Mouse (Mus musculus) midbrain, embryonic 13.5 days (tissue): Measurements from ENCODE around the gene Lrrc8d. TPM values are rescaled to one million over a fixed set of nuclear protein-coding genes. Genes with fewer than 3 reads are reported as not detected.
"Not testable (repeated sequence)": the region's sequence is repeated elsewhere in the genome, so short reads cannot be mapped to it uniquely, and the experiment has no call there.

Experiments used
- ATAC-seq: fragments of 200-750 bp; cut with Nextera tagmentation; 2 replicates; pipeline ENCODE4 v1.8.0; 2017; ENCODE audit warnings: mild to moderate bottlenecking, moderate TSS enrichment, moderate library complexity
- H3K27ac ChIP-seq: fragments of 300-500 bp; sonication (generic); 2 replicates; pipeline ENCODE4 v1.5.1; 2015; ENCODE audit warnings: inconsistent platforms, mild to moderate bottlenecking, moderate library complexity
- H3K27me3 ChIP-seq: fragments of 300-500 bp; sonication (generic); 2 replicates; pipeline ENCODE4 v1.6.1; 2015; ENCODE audit warnings: mild to moderate bottlenecking, inconsistent platforms
- H3K36me3 ChIP-seq: fragments of 300-500 bp; sonication (generic); 2 replicates; pipeline ENCODE4 v1.6.1; 2015; ENCODE audit warnings: mild to moderate bottlenecking, inconsistent platforms
- H3K4me1 ChIP-seq: fragments of 300-500 bp; sonication (generic); replicated peaks from 2 replicates; pipeline ENCODE4 v1.6.1; 2015; ENCODE audit warnings: inconsistent platforms
- H3K4me2 ChIP-seq: fragments of 300-500 bp; sonication (generic); replicated peaks from 2 replicates; pipeline ENCODE4 v1.6.1; 2015; ENCODE audit warnings: moderate library complexity, mild to moderate bottlenecking, inconsistent platforms
- H3K4me3 ChIP-seq: fragments of 300-500 bp; sonication (generic); replicated peaks from 2 replicates; pipeline ENCODE4 v1.5.1; 2015; ENCODE audit warnings: mild to moderate bottlenecking, inconsistent platforms
- H3K9ac ChIP-seq: fragments of 300-500 bp; sonication (generic); replicated peaks from 2 replicates; pipeline ENCODE4 v1.6.1; 2015; ENCODE audit warnings: mild to moderate bottlenecking, inconsistent platforms
- H3K9me3 ChIP-seq: fragments of 300-500 bp; sonication (generic); 2 replicates; pipeline ENCODE4 v1.6.1; 2016; ENCODE audit warnings: mild to moderate bottlenecking, inconsistent platforms
- WGBS: fragments of 180-500 bp; shearing (Covaris S2); methylation state at CpG from one replicate; pipeline ENCODE4 v1.1.7; 2015; 5-methylcytosine and 5-hydroxymethylcytosine counted together
- polyA plus RNA-seq: library from polyadenylated mRNA; unstranded; fragments of >200 nt; fragmentation: Nextera tagmentation; extraction: Ambion mirVana; gene quantifications from 2 replicates; pipeline ENCODE4 v1.2.1, GENCODE M21; 2015

Gene Lrrc8d
- polyA plus RNA-seq, 1 experiment from 2014 or later = 32.3 TPM

DNA sequence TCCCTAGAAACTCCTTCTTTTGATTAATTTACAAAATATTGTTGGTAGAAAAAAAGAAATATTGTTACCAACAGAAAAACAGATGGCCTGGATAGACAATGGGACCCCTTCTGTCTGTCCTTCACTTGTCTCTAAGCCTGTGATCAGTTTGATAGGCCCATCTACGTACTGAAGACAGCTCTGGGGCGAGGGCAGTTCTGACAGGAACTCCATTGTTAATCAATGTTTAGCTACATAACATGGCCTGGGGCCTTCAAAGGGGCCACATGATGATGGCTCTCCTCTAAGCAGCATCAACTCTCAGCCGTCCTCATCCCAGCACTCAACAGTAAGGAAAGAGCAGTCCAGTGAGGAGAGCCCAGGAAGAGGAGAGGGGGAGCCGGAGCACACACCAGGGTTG, 27.4 kb upstream of the Lrrc8d start:
- Histone ChIP-seq H3K4me1 (no peaks in the 10 kb centered on the region), H3K4me3 (no peak overlapping the region), H3K36me3 (no peaks in the 10 kb centered on the region), H3K27ac (no peak overlapping the region), H3K27me3 (no peaks in the 10 kb centered on the region), H3K4me2 (no peak overlapping the region), H3K9ac (no peak overlapping the region), H3K9me3 (no peaks in the 10 kb centered on the region)
- WGBS = 65% methylated on average over 4 of the region's 4 CpGs
- no peak for ATAC-seq

DNA sequence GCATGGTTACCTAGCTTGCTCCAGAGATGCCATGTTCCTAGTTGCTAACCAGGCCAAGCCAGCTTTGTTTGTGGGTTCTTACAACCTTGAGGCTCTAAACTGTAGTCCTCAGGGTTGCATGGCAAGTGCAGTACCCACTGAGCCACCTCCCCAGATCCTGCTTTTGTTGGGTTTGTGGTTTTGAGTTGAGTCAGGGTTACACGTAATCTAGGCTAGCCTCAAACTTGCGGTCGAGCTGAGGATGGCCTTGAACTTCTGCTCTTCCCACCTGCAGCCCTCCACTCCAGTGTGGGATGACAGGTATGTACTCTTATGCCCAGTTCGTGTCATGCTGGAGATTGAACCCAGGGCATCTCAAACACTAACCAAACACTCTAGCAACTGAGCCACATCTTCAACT, 24.3 kb upstream of the Lrrc8d start:
- H3K36me3 ChIP-seq = no peaks in the 10 kb centered on the region
- no peaks in the 10 kb centered on the region for H3K9me3 ChIP-seq
- 92% methylated on average over 4 of the region's 4 CpGs for WGBS

GRCm38 (mm10) chr5:105677071-105677470, 22.7 kb upstream of the Lrrc8d start:
- Histone ChIP-seq H3K36me3 (no peaks in the 10 kb centered on the region), H3K4me1 (peaks cover 11% of the 10 kb centered on the region), H3K27ac (no peak overlapping the region), H3K9ac (no peak overlapping the region), H3K27me3 (no peaks in the 10 kb centered on the region), H3K9me3 (no peaks in the 10 kb centered on the region), H3K4me3 (no peak overlapping the region), H3K4me2 (no peak overlapping the region)
- ATAC-seq = no peak
- 98% methylated on average over 2 of the region's 2 CpGs for WGBS

More for the DNA sequence above, 24.3 kb upstream of the Lrrc8d start:
- H3K27me3 ChIP-seq = no peaks in the 10 kb centered on the region
- no peak overlapping the region for H3K4me2 ChIP-seq
- ATAC-seq = no peak
- H3K4me3 ChIP-seq = no peak overlapping the region
- H3K9ac ChIP-seq = no peak overlapping the region
- peak overlapping the region; percentile 44; the same call in 1 of the 2 replicates for H3K27ac ChIP-seq
- H3K4me1 ChIP-seq = peaks cover 6% of the 10 kb centered on the region

- Histone ChIP-seq H3K4me1 (peaks cover 13% of the 10 kb centered on the region), H3K27ac (no peak overlapping the region), H3K4me2 (no peak overlapping the region), H3K27me3 (no peaks in the 10 kb centered on the region), H3K9ac (no peak overlapping the region), H3K4me3 (no peak overlapping the region), H3K36me3 (no peaks in the 10 kb centered on the region), H3K9me3 (no peaks in the 10 kb centered on the region)
- 86% methylated on average over 8 of the region's 8 CpGs for WGBS
- no peak for ATAC-seq
Observed at GRCm38 (mm10) chr5:105678243-105678642, 21.5 kb upstream of the Lrrc8d start.

DNA sequence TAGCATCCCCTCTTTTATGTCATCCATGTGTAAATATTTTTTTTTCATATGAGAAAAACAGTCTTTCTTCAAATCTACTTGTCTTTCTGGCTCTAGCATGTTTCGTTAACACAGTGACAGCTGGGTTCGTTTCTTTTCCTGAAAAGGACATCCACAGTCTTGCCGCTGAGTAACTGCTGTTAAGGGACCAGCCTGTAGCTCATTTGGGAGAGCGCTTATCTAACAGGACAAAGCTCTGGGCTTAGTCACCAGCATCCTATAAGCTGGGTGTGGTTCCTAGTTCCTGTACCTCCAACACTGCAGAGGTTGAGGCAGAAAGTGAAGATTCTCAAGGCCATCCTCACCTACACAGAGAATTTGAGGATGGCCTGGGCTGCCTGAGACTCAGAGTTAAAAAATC, 20.5 kb upstream of the Lrrc8d start:
- Histone ChIP-seq H3K9me3 (no peaks in the 10 kb centered on the region), H3K4me3 (no peak overlapping the region), H3K9ac (no peak overlapping the region), H3K4me1 (peaks cover 19% of the 10 kb centered on the region), H3K27me3 (no peaks in the 10 kb centered on the region), H3K4me2 (no peak overlapping the region), H3K36me3 (no peaks in the 10 kb centered on the region), H3K27ac (no peak overlapping the region)
- no peak for ATAC-seq
- 72% methylated on average over 4 of the region's 4 CpGs for WGBS

DNA sequence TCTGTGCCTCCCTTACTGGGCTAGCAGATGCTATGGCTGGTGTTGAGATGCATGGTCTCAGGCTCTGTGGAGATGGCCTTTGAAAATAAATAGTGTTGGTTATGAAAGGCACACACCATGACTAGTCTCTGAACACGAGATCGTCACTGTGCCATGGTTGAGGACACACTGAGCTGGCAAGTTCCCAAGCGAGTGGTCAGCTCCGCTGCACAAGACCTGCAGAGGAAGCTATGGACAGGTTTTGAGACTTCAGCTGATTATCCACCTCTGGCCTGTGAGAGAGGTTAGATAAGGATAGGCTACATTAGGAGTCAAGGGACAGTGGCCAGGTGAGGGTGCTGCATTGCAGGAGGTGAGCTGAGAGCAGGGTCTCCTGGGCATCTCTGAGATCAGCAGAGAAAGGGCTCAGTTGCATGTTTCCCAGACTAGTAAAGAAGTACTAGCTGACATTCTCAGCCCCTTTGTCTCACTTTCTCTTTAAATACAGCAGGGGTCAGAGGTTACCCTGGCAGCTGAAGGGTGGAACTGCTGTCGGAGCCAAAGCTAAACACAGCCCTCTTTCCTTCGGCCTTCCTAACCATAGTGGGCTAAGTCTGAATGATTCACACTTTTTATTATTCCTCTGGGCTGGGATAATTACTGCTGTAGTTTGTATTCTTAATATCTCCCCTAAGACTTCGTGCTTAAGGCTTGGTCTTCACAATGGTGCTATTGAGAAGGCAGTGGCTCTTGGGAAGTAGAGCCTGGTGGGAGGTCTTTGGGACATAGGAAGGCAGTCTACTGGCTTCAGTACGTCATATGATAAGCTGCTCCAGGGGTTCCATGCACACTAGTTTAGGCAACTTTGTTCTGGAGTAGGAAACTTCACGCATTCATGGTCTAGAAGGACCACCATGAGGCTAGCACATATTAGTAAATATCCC, 19.6 kb upstream of the Lrrc8d start:
- Histone ChIP-seq H3K4me3 (no peak overlapping the region), H3K4me2 (no peak overlapping the region), H3K27ac (no peak overlapping the region), H3K36me3 (no peaks in the 10 kb centered on the region), H3K9ac (no peak overlapping the region), H3K9me3 (no peaks in the 10 kb centered on the region), H3K27me3 (no peaks in the 10 kb centered on the region), H3K4me1 (peaks cover 19% of the 10 kb centered on the region)
- ATAC-seq = no peak
- 42% methylated on average over 9 of the region's 9 CpGs for WGBS

GRCm38 (mm10) chr5:105682143-105682611, 17.6 kb upstream of the Lrrc8d start:
- no peak overlapping the region for H3K4me2 ChIP-seq
- H3K27me3 ChIP-seq = no peaks in the 10 kb centered on the region
- H3K9ac ChIP-seq = no peak overlapping the region
- H3K27ac ChIP-seq = no peak overlapping the region
- no peak overlapping the region for H3K4me3 ChIP-seq
- peaks cover 19% of the 10 kb centered on the region for H3K4me1 ChIP-seq
- no peak for ATAC-seq
- no peaks in the 10 kb centered on the region for H3K9me3 ChIP-seq
- WGBS = 59% methylated on average over 9 of the region's 9 CpGs
- no peaks in the 10 kb centered on the region for H3K36me3 ChIP-seq

DNA sequence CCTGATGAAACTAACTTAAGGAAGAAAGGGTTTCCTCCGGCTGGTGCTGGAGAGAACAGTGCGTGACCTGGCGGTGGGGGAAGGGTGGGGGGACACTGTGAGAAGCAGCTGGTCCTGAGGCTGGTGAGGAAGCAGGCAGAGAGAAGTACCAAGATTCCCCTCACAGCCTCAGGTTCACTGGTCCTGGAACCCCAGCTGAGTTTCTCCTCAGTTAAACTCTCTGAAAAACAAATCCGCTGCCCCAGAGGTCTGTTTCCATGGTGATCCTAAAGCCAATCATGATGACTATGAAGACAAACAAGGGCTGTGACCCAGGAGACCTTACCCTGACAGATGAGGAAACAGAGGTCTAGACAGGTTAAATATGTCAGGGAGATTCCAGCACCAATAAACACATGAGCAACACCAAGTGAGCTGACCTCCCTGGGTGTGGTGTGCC, 15.8 kb upstream of the Lrrc8d start:
- Histone ChIP-seq H3K9ac (no peak overlapping the region), H3K9me3 (no peaks in the 10 kb centered on the region), H3K27ac (no peak overlapping the region), H3K4me3 (no peak overlapping the region), H3K4me1 (peaks cover 19% of the 10 kb centered on the region), H3K4me2 (no peak overlapping the region), H3K36me3 (no peaks in the 10 kb centered on the region), H3K27me3 (no peaks in the 10 kb centered on the region)
- no peak for ATAC-seq
- WGBS = 12% methylated on average over 4 of the region's 4 CpGs

DNA sequence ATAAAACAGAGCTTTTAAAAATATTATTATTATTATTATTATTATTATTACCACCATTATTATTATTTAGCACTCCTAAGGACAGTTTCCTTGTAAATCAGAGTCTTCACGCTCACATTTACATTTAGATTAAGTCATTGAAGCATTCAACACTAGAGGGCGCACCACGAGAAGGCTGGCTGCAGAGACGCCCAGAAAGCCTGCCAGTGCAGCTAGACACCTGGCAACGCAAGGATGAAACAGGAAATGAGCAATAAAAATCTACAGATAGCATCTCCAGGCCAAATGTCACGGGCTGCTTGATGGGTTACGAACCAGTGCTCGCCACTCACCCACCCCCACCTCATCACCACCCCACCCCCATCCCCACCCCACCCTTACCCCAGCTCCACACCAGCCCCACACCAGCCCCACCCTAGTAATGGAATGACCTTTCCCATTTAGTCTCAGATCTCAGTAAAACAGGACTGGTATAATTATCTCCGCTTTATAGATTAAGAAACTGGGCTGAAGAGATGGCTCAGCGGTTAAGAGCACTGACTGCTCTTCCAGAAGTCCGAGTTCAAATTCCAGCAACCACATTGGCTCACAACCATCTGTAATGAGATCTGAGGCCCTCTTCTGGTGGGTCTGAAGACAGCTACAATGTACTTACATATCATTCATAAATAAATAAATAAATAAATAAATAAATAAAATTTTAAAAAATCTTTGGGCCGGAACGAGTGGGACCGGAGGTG, 14.7 kb upstream of the Lrrc8d start:
- no peak overlapping the region for H3K9ac ChIP-seq
- H3K4me1 ChIP-seq = peaks cover 18% of the 10 kb centered on the region
- no peak overlapping the region for H3K4me2 ChIP-seq
- no peaks in the 10 kb centered on the region for H3K36me3 ChIP-seq
- H3K4me3 ChIP-seq = no peak overlapping the region
- ATAC-seq = peak; percentile 67
- H3K27me3 ChIP-seq = no peaks in the 10 kb centered on the region
- no peak overlapping the region for H3K27ac ChIP-seq
- 31% methylated on average over 14 of the region's 14 CpGs for WGBS
- no peaks in the 10 kb centered on the region for H3K9me3 ChIP-seq

DNA sequence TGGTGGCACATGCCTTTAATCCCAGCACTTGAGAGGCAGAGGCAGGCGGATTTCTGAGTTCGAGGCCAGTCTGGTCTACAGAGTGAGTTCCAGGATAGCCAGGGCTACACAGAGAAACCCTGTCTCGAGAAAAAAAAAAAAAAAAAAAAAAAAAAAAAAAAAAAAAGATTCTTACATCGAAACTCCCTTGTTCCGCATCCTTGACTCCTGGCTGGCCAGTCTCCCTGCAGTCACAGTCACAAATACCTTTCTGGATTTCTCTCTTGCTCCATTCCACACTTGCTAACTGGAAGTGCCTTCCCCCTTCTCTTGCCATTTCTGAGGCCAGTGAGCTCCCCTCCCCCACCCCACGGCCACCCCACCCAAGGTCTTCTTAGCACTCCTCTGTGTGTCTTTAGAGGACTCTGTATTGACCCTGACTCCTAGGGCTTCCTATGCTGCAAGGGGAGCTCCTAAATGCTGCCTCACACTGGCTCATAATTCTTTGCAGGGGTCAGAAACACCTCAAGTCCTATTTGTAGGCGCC, 13.9 kb upstream of the Lrrc8d start:
- 71% methylated on average over 7 of the region's 7 CpGs for WGBS
- not testable (repeated sequence) for ATAC-seq

DNA sequence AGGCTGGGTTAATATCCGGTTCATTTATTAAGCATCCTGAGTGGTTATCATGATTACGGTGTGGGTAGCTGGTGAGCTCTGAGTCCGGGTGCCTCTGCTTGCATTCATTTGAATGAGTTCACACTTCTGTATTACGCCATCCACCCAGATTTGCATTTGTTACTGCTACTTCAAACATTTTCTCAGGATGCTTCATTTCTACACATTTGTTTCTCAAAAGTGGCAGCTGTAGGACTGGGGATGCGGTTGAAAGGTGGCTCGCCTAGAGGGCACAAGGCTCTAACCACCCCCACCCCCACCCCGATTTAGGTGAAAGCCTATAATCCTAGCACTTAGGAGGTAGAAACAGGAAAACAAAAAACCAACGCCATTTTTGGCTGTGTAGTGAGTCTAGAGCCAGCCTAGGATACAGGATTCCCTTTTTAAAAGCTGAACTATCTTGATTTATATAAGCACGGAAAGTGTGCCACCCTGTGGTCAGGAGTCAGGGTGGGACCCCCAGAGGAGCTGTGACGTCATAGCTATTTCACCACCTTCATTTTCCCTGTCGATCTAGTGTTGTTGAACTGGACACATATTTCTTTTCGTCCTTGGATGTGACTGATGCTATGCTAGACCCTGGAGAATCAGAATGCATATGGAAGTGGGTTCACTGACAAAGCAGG, 13.3 kb upstream of the Lrrc8d start:
- Histone ChIP-seq H3K27me3 (no peaks in the 10 kb centered on the region), H3K4me2 (no peak overlapping the region), H3K4me3 (no peak overlapping the region), H3K4me1 (peaks cover 11% of the 10 kb centered on the region; the same call in 1 of the 2 replicates), H3K9me3 (no peaks in the 10 kb centered on the region), H3K27ac (no peak overlapping the region), H3K9ac (no peak overlapping the region), H3K36me3 (no peaks in the 10 kb centered on the region)
- no peak for ATAC-seq
- WGBS = 61% methylated on average over 12 of the region's 12 CpGs

More for the DNA sequence above, 13.9 kb upstream of the Lrrc8d start:
- H3K36me3 ChIP-seq, H3K27ac ChIP-seq, H3K9ac ChIP-seq, H3K4me2 ChIP-seq, H3K4me3 ChIP-seq, H3K27me3 ChIP-seq, H3K9me3 ChIP-seq: not testable (repeated sequence)
- peaks cover 11% of the 10 kb centered on the region; the same call in 1 of the 2 replicates for H3K4me1 ChIP-seq
